Mouse (Mus musculus) spleen, embryonic (tissue): ENCODE results near the gene Kcnh2.

Experiments
- CTCF ChIA-PET: fragments of 350-600 bp; sonication (Branson Sonifier 250); formaldehyde crosslinking; loops from one replicate; lab custom pipeline; 2022; lab: Charles Lee

Kcnh2 gene

DNA sequence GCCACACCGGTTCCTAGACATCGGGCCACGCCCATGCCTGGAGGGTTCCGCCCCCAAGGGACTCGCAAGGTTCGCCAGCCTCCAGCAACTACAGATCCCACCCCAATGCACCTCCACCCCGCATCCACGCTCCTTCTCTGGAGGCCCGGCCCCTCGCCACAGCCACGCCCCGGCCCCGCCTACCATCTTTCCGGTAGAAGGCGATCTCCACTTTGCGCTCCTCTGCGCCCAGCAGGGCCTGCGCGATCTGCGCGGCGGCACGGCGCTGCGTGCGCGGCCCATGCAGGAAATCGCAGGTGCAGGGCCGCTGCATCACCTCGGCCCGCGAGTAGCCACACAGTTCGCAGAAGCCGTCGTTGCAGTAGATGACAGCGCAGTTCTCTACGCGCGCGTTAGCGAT lies 3.3 kb downstream of the Kcnh2 start:
- CTCF ChIA-PET, result no interaction called here

DNA sequence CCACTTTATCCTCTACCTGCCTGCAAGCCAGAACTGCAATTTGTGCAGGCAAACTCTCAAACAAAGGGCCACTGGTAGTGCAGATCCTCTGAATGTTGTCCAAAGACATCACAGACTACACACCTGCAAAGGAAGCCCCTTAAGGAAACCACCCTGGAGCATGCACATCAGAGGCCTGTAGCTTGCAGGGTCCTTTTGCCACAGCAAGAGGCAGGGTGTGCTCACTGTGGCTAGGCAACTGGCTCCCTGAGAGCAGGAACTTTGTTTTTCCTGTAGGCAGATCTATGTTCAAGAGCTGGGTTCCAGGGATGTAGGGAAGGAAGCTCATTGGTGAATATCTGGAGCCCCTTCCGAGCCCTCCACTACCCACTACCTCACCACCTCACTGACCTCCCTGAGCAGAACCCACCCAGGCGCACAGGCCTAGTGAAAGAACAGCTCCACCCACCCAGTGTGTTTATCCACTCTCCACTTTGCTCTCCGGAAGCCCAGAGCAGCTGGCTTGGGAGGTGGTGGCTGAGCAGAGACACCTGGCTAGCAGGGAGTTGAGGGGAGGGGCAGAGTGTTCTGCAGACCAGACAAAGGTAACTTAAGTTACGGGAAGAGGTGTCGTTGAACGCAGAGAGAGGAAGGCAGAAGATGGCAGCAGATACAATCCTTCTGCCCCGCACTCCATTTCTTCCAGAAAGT lies 4.1 kb downstream of the Kcnh2 start:
- CTCF ChIA-PET, result interaction anchor here (0.5 kb wide), 1 partner anchor 432 kb away, joined by 3 read pairs; no protein-coding TSS in a partner anchor

DNA sequence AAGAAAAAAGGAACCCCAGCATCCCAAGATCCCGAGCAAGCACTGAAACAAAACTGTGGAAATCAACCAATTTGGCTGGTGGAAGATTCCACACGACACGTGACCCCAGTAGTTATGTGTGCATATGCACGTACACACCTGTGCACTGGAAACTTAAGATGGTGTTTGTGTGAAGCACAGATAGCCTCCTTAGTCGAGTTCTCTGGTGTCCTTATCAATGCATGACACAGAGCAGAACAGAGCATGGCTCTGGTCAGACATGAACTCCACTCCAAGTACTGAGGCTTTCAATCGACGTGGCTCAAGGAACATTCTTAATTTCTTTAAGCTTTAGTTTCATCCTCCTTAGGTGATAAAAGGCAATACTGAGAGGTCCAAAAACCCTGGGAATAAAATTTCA lies 5.1 kb downstream of the Kcnh2 start:
- CTCF ChIA-PET, result no interaction called here

DNA sequence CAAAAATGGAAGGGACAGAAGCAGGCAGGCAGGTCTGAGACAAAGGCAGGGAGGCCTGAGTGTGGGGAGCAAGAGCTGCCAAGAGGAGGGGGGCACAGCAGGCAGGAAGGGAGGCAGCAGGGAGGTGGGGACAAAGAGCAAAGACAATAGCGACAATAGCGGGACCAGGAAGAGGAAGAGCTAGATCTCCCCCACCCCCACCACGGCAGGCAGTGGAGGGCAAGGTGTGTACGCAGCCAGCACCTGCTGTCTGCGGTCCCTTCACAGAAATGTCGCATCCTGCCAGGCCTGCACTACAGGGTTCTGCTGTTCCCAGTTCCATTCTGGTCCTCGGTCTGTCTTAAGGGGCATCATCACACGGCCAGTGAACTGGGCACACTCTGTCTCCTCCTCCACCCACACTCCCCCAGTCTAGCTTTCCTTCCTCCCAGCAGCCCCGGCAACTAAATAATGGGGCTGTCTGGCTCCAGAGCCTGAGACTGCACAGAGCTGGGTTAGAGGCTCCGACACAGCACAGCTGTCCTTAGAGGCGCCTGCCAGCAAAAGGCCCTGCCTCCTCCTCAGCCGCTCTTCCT lies 6.8 kb downstream of the Kcnh2 start:
- CTCF ChIA-PET, result no interaction called here

DNA sequence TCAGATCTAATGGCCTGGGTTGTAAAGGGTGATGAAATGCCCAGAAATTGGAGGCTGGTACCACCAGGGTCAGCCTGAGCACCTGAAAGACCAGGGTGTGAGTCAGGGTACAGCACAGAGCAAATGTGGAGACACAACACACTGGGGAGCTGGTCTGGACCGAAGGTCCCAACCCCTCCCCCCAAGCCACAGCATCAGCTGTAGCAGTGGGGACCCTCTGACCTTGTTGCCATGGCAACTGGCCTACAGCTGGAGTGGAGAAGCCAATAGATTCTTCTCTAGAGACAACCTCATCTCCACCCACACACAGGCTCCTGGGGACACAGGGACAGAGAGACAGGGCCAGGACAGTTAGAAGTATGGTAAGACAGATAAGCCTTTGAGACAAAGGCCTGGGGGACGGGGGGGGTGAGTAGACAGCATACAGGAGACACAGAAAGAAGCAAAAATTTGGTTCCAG lies 7.4 kb downstream of the Kcnh2 start:
- CTCF ChIA-PET, result no interaction called here

DNA sequence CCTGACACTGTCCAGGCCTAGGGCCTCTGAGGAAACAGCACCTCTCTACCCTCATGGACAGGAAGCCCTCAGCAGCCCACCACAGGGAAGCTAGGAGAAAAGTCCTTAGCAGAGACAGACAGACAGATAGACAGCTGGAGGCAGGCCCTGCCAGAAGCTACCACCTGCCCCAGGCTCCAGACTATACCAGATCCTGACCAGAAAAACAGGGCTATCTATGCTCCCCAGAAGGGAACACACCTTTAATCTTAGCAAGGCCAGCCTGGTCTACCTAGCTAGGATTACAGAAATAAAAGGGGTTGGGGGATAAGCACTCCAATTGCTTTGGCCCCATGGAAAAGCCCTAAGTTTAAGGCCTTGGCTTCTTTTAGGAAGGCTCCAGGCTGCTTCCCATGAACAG lies 8.0 kb downstream of the Kcnh2 start:
- CTCF ChIA-PET, result no interaction called here

DNA sequence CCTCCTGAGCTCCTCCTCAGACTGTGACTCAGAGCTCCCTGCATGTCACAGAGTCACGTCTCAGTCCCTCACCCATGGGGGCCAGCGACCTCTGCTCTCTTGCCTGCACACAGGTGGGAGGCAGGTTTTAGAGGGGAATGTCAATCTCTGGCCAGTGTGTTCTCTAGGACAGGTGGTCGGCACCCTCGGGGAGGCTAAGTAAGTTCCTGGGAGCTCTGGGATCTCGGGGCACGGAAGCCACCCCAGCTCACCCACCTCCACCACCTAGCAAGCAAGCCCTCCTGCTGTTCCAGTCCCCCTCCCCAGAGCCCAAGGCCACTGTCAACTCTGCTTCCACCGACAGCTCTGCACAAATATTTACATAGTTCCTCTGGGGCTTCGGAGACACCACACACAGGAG lies 8.4 kb downstream of the Kcnh2 start:
- CTCF ChIA-PET, result no interaction called here

DNA sequence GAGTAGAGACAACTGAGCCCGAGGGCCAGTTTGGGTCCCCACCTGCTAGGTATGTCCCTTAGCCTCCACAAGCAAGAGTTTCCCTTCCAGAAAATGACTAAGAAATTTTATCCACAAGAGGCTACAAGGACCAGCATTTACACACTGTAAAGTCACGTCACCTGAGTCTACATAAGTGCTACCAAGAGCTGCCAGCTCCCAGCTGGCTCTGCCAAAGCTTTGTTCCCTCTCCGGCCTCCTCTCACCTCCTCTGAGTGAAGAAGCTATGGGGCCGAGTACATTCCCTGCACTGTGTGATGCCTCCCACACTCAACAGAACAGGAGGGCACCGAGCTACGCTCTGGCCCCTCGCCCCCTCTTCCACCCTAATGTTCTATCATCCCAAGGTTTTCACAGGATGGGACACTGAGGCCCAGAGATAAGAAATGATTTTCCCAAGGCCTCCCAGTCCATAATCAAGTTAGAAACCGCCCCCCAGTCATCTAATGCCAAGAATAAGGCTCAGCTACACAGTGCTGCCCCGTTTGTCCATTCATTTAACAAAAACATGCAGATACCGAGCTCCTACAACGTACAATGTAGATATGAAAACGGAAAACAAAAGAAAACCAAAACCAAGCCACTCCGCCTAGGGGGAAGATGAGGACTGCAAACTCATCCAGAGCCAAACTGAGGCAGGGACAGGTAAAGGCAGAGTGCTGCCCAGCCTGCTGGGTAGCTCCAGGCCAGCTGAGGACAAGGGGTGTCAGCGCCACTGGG lies 9.0 kb downstream of the Kcnh2 start:
- CTCF ChIA-PET, result no interaction called here

DNA sequence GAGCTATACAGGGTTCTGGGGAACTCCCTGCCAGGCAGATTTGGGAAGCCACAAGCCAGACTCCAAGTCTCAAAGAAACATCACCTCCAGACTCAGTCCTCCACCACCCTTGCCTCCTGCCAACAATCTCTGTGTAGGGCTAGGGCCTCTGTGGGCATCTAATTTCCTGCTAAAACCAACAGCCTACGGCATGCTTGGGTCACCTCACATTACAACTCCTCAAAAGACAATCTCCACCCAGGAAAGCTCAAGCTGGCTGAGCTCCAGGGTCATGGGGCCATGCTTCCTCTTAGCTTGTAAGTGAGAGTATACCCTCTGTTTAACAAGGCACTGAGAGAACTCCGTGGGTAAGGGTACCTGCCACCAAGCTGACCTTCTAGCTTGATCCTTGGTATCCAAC lies 13.6 kb downstream of the Kcnh2 start:
- CTCF ChIA-PET, result interaction anchor here (0.6 kb wide), 1 partner anchor 35 kb away, joined by 3 read pairs; no protein-coding TSS in a partner anchor

DNA sequence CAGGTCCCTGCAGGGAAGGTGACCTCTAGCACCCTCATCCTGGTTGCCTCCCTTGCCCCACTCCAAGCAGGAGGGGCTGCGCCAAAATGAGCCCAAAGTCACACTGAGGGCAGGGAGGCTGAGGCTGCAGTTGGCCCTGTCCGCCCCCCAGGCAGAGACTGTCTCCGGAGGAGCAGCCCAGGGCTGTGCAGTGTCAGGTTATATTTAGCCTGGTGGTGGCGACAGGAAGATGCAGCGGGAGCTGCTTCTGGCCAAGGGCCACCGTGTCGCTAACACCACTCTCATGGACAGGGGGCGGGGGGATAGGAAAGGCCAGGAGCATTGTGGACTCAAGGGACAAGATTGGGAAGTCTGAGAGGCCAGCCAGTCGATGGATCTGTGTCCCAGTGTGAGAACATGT lies 14.0 kb downstream of the Kcnh2 start:
- CTCF ChIA-PET, result interaction anchor here (0.6 kb wide), 1 partner anchor 36 kb away, joined by 3 read pairs; no protein-coding TSS in a partner anchor

DNA sequence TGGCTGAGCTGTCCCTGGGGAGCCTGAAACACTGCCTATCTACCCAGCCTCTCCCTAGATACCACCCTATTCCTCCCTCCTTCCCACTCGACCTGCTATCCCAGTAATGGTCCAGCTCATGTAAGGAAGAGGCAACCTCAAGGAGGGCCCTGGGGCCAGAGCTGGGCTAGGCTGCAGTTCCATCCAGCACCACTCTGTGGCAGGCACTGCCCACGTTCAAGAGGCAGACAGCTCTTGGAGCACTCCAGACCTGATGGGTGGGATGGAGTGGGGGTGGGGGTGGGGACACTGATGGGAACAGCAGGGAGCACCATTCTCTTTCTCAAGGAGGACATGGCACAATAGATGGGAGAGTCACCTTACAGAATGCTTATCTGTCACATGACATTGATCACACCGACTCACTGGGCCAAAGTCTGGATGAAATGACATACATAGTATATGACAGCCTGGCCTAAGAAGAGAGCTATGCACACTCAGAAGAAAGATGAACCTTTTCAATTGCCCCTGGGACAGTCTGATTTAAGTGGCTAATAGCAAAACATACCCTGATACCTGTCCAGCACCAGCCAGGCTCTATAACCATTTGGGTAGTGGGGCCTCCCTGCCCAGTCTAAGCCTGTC lies 15.4 kb downstream of the Kcnh2 start:
- CTCF ChIA-PET, result no interaction called here

DNA sequence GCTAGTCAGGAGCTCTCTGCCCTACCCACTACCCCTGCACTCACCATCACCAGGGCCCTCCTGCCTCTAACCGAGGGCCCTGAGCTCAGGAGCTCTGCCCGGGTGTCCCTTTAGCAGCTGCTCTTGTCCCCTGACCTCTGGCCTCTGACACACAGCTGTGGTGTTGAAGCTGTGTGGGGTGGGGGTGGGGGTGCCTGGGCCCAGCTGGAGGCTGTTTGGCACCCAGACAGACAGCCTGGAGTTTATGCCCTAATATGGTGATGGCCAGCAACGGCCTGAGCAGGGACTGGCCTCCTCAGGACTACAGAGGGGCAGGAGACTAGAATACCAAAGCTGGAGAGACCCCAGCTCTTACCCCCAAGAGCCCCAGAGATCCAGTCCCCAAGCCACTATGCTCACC lies 16.7 kb downstream of the Kcnh2 start:
- CTCF ChIA-PET, result interaction anchor here (0.6 kb wide), 1 partner anchor 546 kb away, joined by 5 read pairs; no protein-coding TSS in a partner anchor

DNA sequence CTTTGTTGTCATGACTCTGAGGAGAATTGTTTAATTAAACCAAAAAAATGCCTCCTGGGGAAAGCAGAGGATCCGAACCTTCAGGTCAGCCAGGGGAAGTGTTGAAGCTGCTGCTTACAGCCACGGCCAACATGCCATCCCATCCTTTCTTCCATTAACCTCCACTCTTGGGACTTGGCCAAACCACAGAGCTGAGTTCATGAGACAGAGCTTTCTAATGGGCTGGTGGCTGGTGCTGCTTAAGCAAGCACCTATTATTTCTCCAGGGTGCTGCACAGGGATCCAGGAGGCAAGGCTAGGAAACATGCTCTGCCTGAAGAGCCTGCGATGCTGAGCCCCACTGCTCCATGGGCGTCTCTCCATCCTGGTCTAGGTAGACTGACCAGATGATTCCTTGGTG lies 19.0 kb downstream of the Kcnh2 start:
- CTCF ChIA-PET, result no interaction called here

DNA sequence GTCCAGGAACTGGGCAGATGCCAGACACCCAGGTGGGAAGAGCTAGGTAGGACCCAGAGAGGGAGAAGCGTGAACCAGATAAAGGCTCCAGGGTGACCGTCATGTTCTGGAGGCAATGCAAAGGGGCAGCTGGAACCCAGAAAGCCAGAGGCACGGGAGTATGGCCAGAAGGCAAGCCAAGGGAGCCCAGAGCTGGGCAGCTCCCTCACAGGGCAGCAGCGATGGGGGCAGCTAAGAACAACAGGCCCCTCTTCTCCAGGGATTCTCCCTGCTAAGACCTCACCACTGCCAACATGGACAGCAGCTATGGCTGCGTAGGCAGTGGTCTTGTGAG lies 21.5 kb downstream of the Kcnh2 start:
- CTCF ChIA-PET, result no interaction called here

DNA sequence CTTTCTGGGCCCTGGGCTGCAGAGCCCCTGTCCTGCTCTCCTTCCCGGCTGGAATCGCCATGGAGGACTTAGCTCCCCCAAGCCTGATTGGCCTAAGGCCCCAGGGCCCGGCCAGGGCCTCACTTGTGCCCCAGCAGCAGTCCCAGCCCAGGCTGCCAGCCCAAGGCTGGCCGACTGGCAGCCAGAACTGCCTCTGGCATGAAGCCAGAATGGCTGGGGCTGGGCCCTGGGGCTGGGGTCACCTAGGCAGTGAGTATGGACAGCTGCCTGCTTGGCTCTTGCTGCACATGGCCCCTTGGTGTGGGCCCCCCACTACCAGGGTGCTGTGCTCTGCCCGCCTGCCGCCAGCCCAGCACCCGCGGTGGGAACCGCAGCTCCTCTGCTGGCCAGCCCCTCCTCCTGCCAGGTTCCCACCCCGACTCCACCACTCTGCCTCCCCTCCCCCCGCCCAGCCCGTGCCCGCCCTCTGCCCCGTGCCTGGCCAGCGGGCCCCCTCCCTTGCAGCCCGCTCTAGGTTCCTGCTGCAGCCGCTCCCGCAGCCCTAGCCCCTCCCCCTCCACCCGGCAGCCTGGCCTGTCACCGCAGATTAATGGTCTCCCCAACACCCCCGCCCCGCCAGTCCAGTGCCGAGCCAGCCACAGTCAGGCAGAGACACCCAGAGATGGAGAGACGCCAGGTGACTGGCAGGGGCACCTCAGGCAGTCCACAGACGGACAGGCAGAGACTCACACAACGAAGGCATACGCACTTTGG lies 22.0 kb downstream of the Kcnh2 start:
- CTCF ChIA-PET, result no interaction called here

DNA sequence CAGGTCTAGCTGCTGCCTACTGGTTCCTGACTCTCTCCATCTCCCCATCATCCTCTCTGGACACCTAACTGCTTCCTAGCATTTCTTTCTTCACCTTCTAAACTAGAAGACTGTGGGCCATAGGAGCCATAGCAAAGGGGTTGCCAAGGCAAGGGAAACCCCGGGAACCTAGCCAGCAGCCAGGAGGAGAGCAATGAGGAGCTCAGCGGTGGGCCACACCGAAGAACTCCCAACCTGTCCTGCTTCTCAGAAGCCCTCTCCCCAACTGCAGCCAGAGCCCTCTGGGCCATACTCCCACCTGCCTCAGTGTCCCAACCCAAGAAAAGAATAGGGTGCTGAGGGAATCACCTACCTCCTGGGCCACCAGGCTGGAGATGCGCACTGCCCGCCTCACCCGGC lies 22.6 kb downstream of the Kcnh2 start:
- CTCF ChIA-PET, result no interaction called here

DNA sequence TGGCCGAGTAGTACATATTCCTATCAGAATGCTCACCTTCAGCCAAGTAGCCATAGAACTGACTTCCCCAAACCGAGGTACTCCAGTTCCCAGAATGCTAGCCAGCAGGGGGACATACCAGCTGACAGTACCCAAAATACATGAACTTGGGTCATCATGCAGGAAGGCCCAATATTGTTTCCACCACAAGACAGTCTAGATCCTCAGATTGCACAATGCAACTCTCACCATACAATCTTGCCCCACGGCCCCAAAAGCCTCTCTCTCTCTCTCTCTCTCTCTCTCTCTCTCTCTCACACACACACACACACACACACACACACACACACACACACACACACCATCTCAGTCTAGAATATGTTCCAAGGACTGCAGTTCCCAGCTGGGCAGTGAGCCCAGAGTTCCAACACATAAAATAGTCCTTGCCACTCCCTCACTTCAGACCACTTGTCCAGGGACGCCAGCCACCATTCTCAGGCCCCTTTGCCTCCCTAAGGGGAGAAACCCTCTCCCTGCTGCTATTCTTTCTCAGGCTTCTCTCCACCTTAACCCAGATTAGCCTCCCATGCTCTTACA lies 24.5 kb downstream of the Kcnh2 start:
- CTCF ChIA-PET, result no interaction called here

DNA sequence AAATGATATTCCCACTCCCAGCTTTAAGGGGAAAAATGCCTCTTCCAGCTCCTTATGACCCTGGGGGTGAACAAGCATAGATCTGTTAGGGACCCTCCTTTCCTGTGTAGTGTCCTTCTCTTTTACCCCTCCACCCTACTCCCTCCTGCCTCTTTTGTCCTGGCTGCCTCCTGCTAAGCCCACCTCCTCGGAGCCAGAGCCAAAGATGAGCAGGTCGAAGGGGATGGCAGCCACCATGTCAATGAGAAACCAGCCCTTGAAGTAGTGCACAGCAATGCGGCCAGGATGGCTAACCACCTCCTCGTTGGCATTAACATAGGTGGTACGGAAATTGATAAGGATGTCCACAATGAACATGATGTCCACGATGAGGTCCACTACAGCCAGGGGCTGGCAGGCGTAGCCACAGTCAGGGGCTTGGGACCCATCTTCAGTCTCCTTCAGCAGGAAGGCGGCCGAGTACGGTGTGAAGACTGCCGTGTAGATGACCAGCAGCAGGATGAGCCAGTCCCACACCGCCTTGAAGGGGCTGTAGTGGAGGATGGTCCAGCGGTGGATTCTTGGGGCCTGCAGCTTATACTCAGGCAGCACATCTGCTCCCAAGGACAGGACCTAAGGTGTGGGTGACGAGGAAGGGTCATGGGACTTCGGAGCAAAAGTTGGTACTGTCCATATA lies 25.1 kb downstream of the Kcnh2 start:
- CTCF ChIA-PET, result no interaction called here

DNA sequence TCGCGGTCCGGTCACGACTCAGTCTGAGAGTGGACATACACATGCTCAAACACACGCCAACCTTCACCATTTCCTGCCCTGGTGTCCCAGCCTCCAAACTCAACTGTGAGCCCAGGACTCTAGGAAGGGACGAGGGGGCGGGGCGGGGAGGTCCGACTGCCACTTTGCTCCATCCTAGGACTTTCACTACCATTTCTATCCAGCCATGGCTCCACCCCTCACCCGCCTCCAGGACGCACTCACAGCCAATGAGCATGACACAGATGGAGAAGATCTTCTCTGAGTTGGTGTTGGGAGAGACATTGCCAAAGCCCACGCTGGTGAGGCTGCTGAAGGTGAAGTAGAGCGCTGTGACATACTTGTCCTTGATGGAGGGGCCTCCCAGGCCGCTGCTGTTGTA lies 26.2 kb downstream of the Kcnh2 start:
- CTCF ChIA-PET, result no interaction called here
